Mouse (Mus musculus) neural tube, embryonic 11.5 days (tissue): ENCODE measurements around the gene Itgb2. TPM values are rescaled to one million over a fixed set of nuclear protein-coding genes. Genes with fewer than 3 reads are reported as not detected.

Source experiments
- ATAC-seq: fragments of 200-750 bp; cut with Nextera tagmentation; 2 replicates; pipeline ENCODE4 v1.8.0; 2017; ENCODE audit warnings: moderate number of reproducible peaks, mild to moderate bottlenecking, moderate TSS enrichment, moderate library complexity; ENCODE audit not compliant: insufficient read depth, low FRiP score, low TSS enrichment
- DNase-seq: peaks from one replicate; pipeline ENCODE4 v3.0.0-alpha.2; 2015; ENCODE audit warnings: low spot score
- H3K27ac ChIP-seq: fragments of 300-500 bp; sonication (generic); 2 replicates; pipeline ENCODE4 v1.5.1; 2014; ENCODE audit warnings: low read depth, mild to moderate bottlenecking, low read length
- H3K27me3 ChIP-seq: fragments of 300-500 bp; sonication (generic); 2 replicates; pipeline ENCODE4 v1.6.1; 2014; ENCODE audit warnings: mild to moderate bottlenecking, low read length, mixed read lengths; ENCODE audit not compliant: control insufficient read depth, insufficient read depth
- H3K36me3 ChIP-seq: fragments of 300-500 bp; sonication (generic); 2 replicates; pipeline ENCODE4 v1.6.1; 2014; ENCODE audit warnings: mild to moderate bottlenecking, low read length, moderate library complexity, mixed read lengths; ENCODE audit not compliant: control insufficient read depth, insufficient read depth
- H3K4me1 ChIP-seq: fragments of 300-500 bp; sonication (generic); 2 replicates; pipeline ENCODE4 v1.6.1; 2014; ENCODE audit warnings: low read length, mixed read lengths; ENCODE audit not compliant: control insufficient read depth, insufficient read depth
- H3K4me2 ChIP-seq: fragments of 300-500 bp; sonication (generic); 2 replicates; pipeline ENCODE4 v1.6.1; 2014; ENCODE audit warnings: low read depth, mild to moderate bottlenecking, moderate library complexity
- H3K4me3 ChIP-seq: fragments of 300-500 bp; sonication (generic); 2 replicates; pipeline ENCODE4 v1.5.1; 2014; ENCODE audit warnings: low read depth, low read length
- H3K9ac ChIP-seq: fragments of 300-500 bp; sonication (generic); 2 replicates; pipeline ENCODE4 v1.6.1; 2014; ENCODE audit warnings: mild to moderate bottlenecking, low read length
- H3K9me3 ChIP-seq: fragments of 300-500 bp; sonication (generic); 2 replicates; pipeline ENCODE4 v1.6.1; 2016; ENCODE audit warnings: low read length; ENCODE audit not compliant: control insufficient read depth
- WGBS: fragments of 180-500 bp; shearing (Covaris S2); extraction: QIAGEN DNeasy Blood & Tissue Kit; methylation state at CpG from one replicate; pipeline ENCODE4 v1.1.7; 2014; 5-methylcytosine and 5-hydroxymethylcytosine counted together
- polyA plus RNA-seq: library from polyadenylated mRNA; unstranded; fragments of >200 nt; fragmentation: Nextera tagmentation; extraction: Ambion mirVana; gene quantifications from 2 replicates; pipeline ENCODE4 v1.2.1, GENCODE M21; 2014

Gene Itgb2
- polyA plus RNA-seq, 1 experiment from 2014 or later = 1.5 TPM

- Histone ChIP-seq H3K4me2 (no peak overlapping the region), H3K4me3 (no peak overlapping the region), H3K27me3 (no peaks in the 10 kb centered on the region), H3K9me3 (no peaks in the 10 kb centered on the region), H3K4me1 (peaks cover 8% of the 10 kb centered on the region), H3K27ac (no peak overlapping the region), H3K36me3 (peaks cover 10% of the 10 kb centered on the region), H3K9ac (no peak overlapping the region)
- WGBS = 83% methylated on average over 15 of the region's 15 CpGs
- DNase-seq = no peak
- no peak for ATAC-seq
Observed at GRCm38 (mm10) chr10:77510225-77510982, 19.6 kb upstream of the Itgb2 start.

GRCm38 (mm10) chr10:77515385-77516348, 14.4 kb upstream of the Itgb2 start, which contains the start of gene Fam207a:
Gene Fam207a, minus strand, starts transcription at chr10:77515785.
- ATAC-seq = peak; percentile 85
- 1% methylated on average over 75 of the region's 75 CpGs for WGBS
- Histone ChIP-seq H3K9me3 (no peaks in the 10 kb centered on the region), H3K27me3 (no peaks in the 10 kb centered on the region), H3K4me3 (peak within 1 kb of the TSS; percentile 94), H3K27ac (peak within 1 kb of the TSS; percentile 39; the same call in 1 of the 2 replicates), H3K4me1 (peaks cover 14% of the 10 kb centered on the region), H3K36me3 (peaks cover 8% of the 10 kb centered on the region), H3K9ac (peak within 1 kb of the TSS; percentile 88), H3K4me2 (peak within 1 kb of the TSS; percentile 76)
- peak; percentile 95 for DNase-seq

GRCm38 (mm10) chr10:77516379-77516951, 13.6 kb upstream of the Itgb2 start:
- no peaks in the 10 kb centered on the region for H3K27me3 ChIP-seq
- H3K27ac ChIP-seq = peak overlapping the region; percentile 39; the same call in 1 of the 2 replicates
- H3K4me1 ChIP-seq = peaks cover 14% of the 10 kb centered on the region
- H3K4me2 ChIP-seq = peak overlapping the region; percentile 76
- ATAC-seq (no peak), DNase-seq (no peak)
- H3K9me3 ChIP-seq = no peaks in the 10 kb centered on the region
- H3K4me3 ChIP-seq = peak overlapping the region; percentile 94
- peaks cover 6% of the 10 kb centered on the region; the same call in 1 of the 2 replicates for H3K36me3 ChIP-seq
- WGBS = 51% methylated on average over 14 of the region's 14 CpGs
- peak overlapping the region; percentile 88 for H3K9ac ChIP-seq

GRCm38 (mm10) chr10:77517066-77517620, 12.9 kb upstream of the Itgb2 start:
- no peak overlapping the region for H3K4me3 ChIP-seq
- H3K36me3 ChIP-seq = peaks cover 6% of the 10 kb centered on the region; the same call in 1 of the 2 replicates
- no peaks in the 10 kb centered on the region for H3K27me3 ChIP-seq
- no peak overlapping the region for H3K4me2 ChIP-seq
- H3K4me1 ChIP-seq = peaks cover 15% of the 10 kb centered on the region
- no peaks in the 10 kb centered on the region for H3K9me3 ChIP-seq
- H3K27ac ChIP-seq = no peak overlapping the region
- 23% methylated on average over 20 of the region's 20 CpGs for whole genome bisulfite sequencing
- ATAC-seq (no peak), DNase-seq (peak; percentile 79)
- H3K9ac ChIP-seq = no peak overlapping the region

- WGBS = 85% methylated on average over 5 of the region's 5 CpGs
Observed at GRCm38 (mm10) chr10:77517801-77518200, 12.3 kb upstream of the Itgb2 start.

GRCm38 (mm10) chr10:77519191-77519590, 10.9 kb upstream of the Itgb2 start:
- no peak overlapping the region for H3K9ac ChIP-seq
- 89% methylated on average over 3 of the region's 3 CpGs for WGBS
- peaks cover 16% of the 10 kb centered on the region for H3K4me1 ChIP-seq
- DNase-seq (no peak), ATAC-seq (no peak)
- no peak overlapping the region for H3K4me3 ChIP-seq
- H3K36me3 ChIP-seq = no peaks in the 10 kb centered on the region
- H3K27me3 ChIP-seq = no peaks in the 10 kb centered on the region
- no peaks in the 10 kb centered on the region for H3K9me3 ChIP-seq
- H3K4me2 ChIP-seq = no peak overlapping the region
- no peak overlapping the region for H3K27ac ChIP-seq

More at GRCm38 (mm10) chr10:77517801-77518200, 12.3 kb upstream of the Itgb2 start:
- no peak overlapping the region for H3K4me3 ChIP-seq
- H3K9ac ChIP-seq = no peak overlapping the region
- no peaks in the 10 kb centered on the region for H3K27me3 ChIP-seq
- H3K4me2 ChIP-seq = no peak overlapping the region
- no peak overlapping the region for H3K27ac ChIP-seq
- H3K9me3 ChIP-seq = no peaks in the 10 kb centered on the region
- DNase-seq (no peak), ATAC-seq (no peak)
- peaks cover 16% of the 10 kb centered on the region for H3K4me1 ChIP-seq
- H3K36me3 ChIP-seq = peaks cover 3% of the 10 kb centered on the region; the same call in 1 of the 2 replicates

- ATAC-seq = no peak
- no peak overlapping the region for H3K4me3 ChIP-seq
- H3K27ac ChIP-seq = no peak overlapping the region
- H3K4me1 ChIP-seq = peaks cover 8% of the 10 kb centered on the region
- no peaks in the 10 kb centered on the region for H3K27me3 ChIP-seq
- WGBS = 95% methylated on average over 5 of the region's 5 CpGs
- no peak overlapping the region for H3K9ac ChIP-seq
- no peaks in the 10 kb centered on the region for H3K9me3 ChIP-seq
- no peaks in the 10 kb centered on the region for H3K36me3 ChIP-seq
- H3K4me2 ChIP-seq = no peak overlapping the region
- DNase-seq = no peak
Observed at GRCm38 (mm10) chr10:77520497-77520896, 9.6 kb upstream of the Itgb2 start.
